Mouse (Mus musculus): ENCODE measurements at regions not wholly inside any gene's neighbourhood (a gene's known extent, or its start where the extent isn't known, plus 50 kb on each side); places are given as distances from the start of the nearest gene placed in this dataset.

DNA sequence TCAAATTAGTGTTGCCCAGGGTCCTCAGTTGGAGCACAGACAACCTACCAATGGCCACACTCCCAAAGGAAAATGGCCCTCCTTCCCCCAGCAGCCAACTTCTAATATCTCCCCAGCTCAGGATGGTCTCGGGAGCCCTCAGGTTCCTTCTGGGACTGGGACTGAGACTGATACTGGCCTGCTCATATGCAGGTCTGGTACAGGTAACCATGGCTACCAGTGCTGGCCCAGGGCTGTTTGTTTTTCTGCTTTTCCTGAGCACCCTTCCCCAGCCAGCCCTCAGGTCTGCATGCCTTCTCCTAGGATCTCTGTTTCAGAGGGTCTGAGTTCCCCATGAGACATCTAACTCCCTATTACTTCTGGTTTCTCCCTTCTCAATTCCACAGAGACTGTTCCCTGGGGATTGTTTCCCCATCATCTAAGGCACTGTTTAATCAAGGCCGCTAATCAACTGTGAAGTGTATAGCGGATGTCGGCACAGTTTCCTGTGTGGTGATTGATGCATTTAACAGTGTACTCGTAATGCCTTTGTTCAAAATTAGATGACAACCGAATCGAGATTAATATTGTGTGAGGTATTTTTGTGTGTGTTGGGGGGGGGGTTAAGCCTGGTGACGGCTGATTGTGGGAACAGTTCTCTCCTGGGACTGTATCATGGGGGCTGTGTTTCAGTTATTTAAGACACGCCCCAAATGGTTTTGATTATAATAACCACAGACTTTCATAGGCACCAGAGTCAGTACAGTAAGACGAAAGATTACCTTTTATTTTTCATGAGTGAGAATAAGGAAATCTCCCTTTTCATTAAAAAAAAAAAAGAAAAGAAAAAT lies 120.8 kb upstream of the Lmcd1 start:
- Histone ChIP-seq H3K4me1 (no peaks in the 10 kb centered on the region), H3K27me3 (no peaks in the 10 kb centered on the region), H3K4me3 (replicated peaks) (no peak overlapping the region), H3K27ac (replicated peaks) (no peak overlapping the region), H3K9me3 (replicated peaks) (no peaks in the 10 kb centered on the region), H3K36me3 (no peaks in the 10 kb centered on the region), H3K9ac (no peak overlapping the region), H3K4me2 (replicated peaks) (no peak overlapping the region)
- ATAC-seq (ENCODE audit: insufficient number of reproducible peaks, low FRiP score, low TSS enrichment, low read depth) = no peak
- WGBS = 40% methylated on average over 10 of the region's 10 CpGs

DNA sequence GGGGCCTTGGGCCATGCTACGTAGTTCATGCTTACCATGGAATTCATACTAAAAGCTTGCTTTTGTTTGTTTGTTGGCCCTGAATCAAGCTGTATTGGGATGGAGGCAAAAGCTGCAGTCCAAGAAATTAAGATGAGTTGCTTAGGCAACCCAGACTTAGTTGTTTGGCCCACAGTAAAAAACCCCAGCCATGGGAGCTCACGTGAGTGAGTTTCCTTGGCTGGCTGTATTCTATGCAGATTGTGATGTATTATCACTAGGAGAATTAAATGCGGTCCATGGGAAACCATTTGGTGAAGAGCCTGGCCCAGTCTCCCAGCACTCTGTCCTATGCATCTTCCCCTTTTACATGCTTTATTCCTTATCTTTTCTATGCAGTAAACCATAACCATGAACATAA lies 106.1 kb upstream of the Lmcd1 start:
- no peaks in the 10 kb centered on the region for H3K27me3 ChIP-seq
- no peak overlapping the region for H3K4me3 ChIP-seq (replicated peaks)
- no peak overlapping the region for H3K4me2 ChIP-seq (replicated peaks)
- no peak overlapping the region for H3K27ac ChIP-seq (replicated peaks)
- ATAC-seq (ENCODE audit: insufficient number of reproducible peaks, low FRiP score, low TSS enrichment, low read depth) = no peak
- no peak overlapping the region for H3K9ac ChIP-seq
- no peaks in the 10 kb centered on the region for H3K4me1 ChIP-seq
- 72% methylated on average over 3 of the region's 3 CpGs for WGBS
- no peaks in the 10 kb centered on the region for H3K36me3 ChIP-seq
- no peaks in the 10 kb centered on the region for H3K9me3 ChIP-seq (replicated peaks)

- ATAC-seq (ENCODE audit: insufficient number of reproducible peaks, low FRiP score, low TSS enrichment, low read depth) = no peak
- Histone ChIP-seq H3K4me2 (replicated peaks) (no peak overlapping the region), H3K27me3 (no peaks in the 10 kb centered on the region), H3K9ac (no peak overlapping the region), H3K9me3 (replicated peaks) (no peaks in the 10 kb centered on the region), H3K27ac (replicated peaks) (no peak overlapping the region), H3K4me1 (no peaks in the 10 kb centered on the region), H3K36me3 (no peaks in the 10 kb centered on the region), H3K4me3 (replicated peaks) (no peak overlapping the region)
- 45% methylated on average over 2 of the region's 2 CpGs for WGBS
Observed at GRCm38 (mm10) chr6:112176344-112176743, 97.2 kb upstream of the Lmcd1 start.

DNA sequence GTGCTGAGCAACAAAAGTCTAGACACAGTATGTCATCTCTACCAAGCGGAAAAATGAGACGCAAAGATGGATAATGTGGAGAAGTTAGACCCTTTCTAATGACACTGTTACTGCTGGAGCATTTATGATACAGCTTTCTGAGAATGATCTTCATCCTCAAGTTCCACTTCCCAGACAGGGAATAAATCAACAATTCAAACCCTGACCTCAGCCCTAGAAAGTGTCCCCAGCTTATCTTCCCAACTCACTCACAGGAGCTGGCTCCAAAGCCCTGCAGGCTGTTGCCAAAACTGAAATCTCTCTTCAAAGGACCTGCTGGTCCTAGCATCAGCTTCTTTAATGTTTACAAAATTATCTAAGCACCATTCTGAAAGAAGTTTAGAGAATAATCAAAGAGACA lies 85.9 kb upstream of the Lmcd1 start:
- no peak overlapping the region for H3K4me3 ChIP-seq (replicated peaks)
- no peaks in the 10 kb centered on the region for H3K9me3 ChIP-seq (replicated peaks)
- WGBS = 96% methylated on average over 2 of the region's 2 CpGs
- no peak overlapping the region for H3K4me2 ChIP-seq (replicated peaks)
- H3K9ac ChIP-seq = no peak overlapping the region
- H3K4me1 ChIP-seq = no peaks in the 10 kb centered on the region
- no peak overlapping the region for H3K27ac ChIP-seq (replicated peaks)
- no peaks in the 10 kb centered on the region for H3K27me3 ChIP-seq
- ATAC-seq (ENCODE audit: insufficient number of reproducible peaks, low FRiP score, low TSS enrichment, low read depth) = no peak
- no peaks in the 10 kb centered on the region for H3K36me3 ChIP-seq

GRCm38 (mm10) chr6:112191032-112191431 lies 82.5 kb upstream of the Lmcd1 start:
- Histone ChIP-seq H3K36me3 (no peaks in the 10 kb centered on the region), H3K4me2 (replicated peaks) (no peak overlapping the region), H3K4me3 (replicated peaks) (no peak overlapping the region), H3K27me3 (no peaks in the 10 kb centered on the region), H3K27ac (replicated peaks) (no peak overlapping the region), H3K9ac (no peak overlapping the region), H3K9me3 (replicated peaks) (no peaks in the 10 kb centered on the region), H3K4me1 (no peaks in the 10 kb centered on the region)
- no peak for ATAC-seq (ENCODE audit: insufficient number of reproducible peaks, low FRiP score, low TSS enrichment, low read depth)
- 44% methylated on average over 6 of the region's 6 CpGs for WGBS

DNA sequence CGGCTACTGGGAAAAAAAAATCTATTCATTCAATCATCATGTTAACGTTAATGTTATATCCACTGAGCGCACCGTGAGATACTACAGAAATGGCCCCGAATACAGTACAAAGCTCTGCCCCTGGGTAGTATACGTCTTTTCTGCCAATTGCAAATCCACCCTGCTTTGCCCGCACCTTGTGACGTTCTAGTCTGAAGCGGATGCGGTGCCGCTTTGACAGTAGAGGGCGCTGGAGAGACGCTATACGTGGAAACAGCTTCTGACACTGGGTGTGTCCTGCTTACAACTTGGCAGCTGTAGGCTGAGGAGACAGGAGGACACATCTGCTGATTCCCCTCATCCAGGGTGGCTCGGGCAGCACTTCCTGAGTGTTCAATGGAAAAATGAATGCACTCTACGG lies 76.1 kb upstream of the Lmcd1 start:
- Histone ChIP-seq H3K9ac (no peak overlapping the region), H3K36me3 (no peaks in the 10 kb centered on the region), H3K27me3 (no peaks in the 10 kb centered on the region), H3K27ac (replicated peaks) (no peak overlapping the region), H3K4me1 (no peaks in the 10 kb centered on the region), H3K9me3 (replicated peaks) (no peaks in the 10 kb centered on the region), H3K4me3 (replicated peaks) (peak overlapping the region; percentile 21), H3K4me2 (replicated peaks) (peak overlapping the region; percentile 49)
- peak; percentile 63 for ATAC-seq (ENCODE audit: insufficient number of reproducible peaks, low FRiP score, low TSS enrichment, low read depth)
- 9% methylated on average over 16 of the region's 16 CpGs for WGBS

- Histone ChIP-seq H3K9me3 (replicated peaks) (no peaks in the 10 kb centered on the region), H3K4me1 (no peaks in the 10 kb centered on the region), H3K36me3 (no peaks in the 10 kb centered on the region), H3K27me3 (no peaks in the 10 kb centered on the region), H3K4me2 (replicated peaks) (no peak overlapping the region), H3K9ac (no peak overlapping the region), H3K27ac (replicated peaks) (no peak overlapping the region), H3K4me3 (replicated peaks) (no peak overlapping the region)
- WGBS = 62% methylated on average over 4 of the region's 4 CpGs
- ATAC-seq (ENCODE audit: insufficient number of reproducible peaks, low FRiP score, low TSS enrichment, low read depth) = no peak
Observed at GRCm38 (mm10) chr6:112199241-112199640, 74.3 kb upstream of the Lmcd1 start.

DNA sequence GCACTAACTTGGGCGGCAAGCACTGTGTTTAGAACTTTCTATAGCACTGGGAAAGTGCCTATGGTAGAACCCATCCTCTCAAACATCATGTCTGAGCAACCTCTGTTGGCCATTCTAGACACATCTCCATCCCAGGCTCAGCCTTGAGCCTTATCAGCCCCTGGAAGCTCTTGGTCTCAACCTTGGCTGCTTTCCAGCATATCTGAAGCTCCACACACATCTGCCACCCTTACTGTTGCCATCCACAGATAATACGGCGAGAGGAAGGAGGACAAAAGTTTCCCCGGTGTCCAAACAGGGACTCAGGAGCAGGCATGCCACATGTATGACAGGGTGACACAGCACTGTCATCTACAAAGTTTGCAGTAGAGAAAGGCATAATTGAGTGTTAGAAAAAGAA lies 71.4 kb upstream of the Lmcd1 start:
- 78% methylated on average over 4 of the region's 4 CpGs for WGBS
- Histone ChIP-seq H3K9me3 (replicated peaks) (no peaks in the 10 kb centered on the region), H3K4me2 (replicated peaks) (no peak overlapping the region), H3K4me1 (no peaks in the 10 kb centered on the region), H3K36me3 (no peaks in the 10 kb centered on the region), H3K4me3 (replicated peaks) (no peak overlapping the region), H3K9ac (no peak overlapping the region), H3K27ac (replicated peaks) (no peak overlapping the region), H3K27me3 (no peaks in the 10 kb centered on the region)
- ATAC-seq (ENCODE audit: insufficient number of reproducible peaks, low FRiP score, low TSS enrichment, low read depth) = no peak

DNA sequence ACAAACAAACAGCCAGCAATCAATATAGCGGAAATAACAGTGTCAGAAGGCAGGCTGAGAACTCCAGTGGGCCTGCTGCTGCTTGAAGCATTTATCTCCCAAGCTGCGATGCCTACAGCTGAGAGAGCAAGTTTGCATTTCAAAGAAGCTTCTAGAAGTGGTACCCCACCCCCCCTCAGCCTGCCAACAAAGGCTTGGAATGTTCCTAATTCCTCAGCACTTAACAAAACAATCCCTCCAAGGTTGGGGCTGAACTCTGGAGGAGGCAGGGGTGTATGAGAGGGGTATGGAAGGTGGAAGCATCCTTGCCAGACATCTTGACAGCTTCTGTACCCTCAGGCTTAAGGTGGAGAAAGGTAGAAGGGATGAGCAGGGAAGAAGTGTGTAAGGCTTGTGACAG lies 70.2 kb upstream of the Lmcd1 start:
- no peak for ATAC-seq (ENCODE audit: insufficient number of reproducible peaks, low FRiP score, low TSS enrichment, low read depth)
- Histone ChIP-seq H3K9me3 (replicated peaks) (no peaks in the 10 kb centered on the region), H3K27me3 (no peaks in the 10 kb centered on the region), H3K4me1 (no peaks in the 10 kb centered on the region), H3K27ac (replicated peaks) (no peak overlapping the region), H3K36me3 (no peaks in the 10 kb centered on the region), H3K9ac (no peak overlapping the region), H3K4me2 (replicated peaks) (no peak overlapping the region), H3K4me3 (replicated peaks) (no peak overlapping the region)
- WGBS = 23% methylated on average over 2 of the region's 2 CpGs

GRCm38 (mm10) chr6:112204956-112205355 lies 68.6 kb upstream of the Lmcd1 start:
- 57% methylated on average over 2 of the region's 2 CpGs for WGBS
- ATAC-seq (ENCODE audit: insufficient number of reproducible peaks, low FRiP score, low TSS enrichment, low read depth) = no peak
- no peaks in the 10 kb centered on the region for H3K36me3 ChIP-seq
- H3K4me1 ChIP-seq = peaks cover 1% of the 10 kb centered on the region
- no peak overlapping the region for H3K9ac ChIP-seq
- H3K27me3 ChIP-seq = no peaks in the 10 kb centered on the region
- no peak overlapping the region for H3K4me2 ChIP-seq (replicated peaks)
- H3K9me3 ChIP-seq (replicated peaks) = no peaks in the 10 kb centered on the region
- no peak overlapping the region for H3K4me3 ChIP-seq (replicated peaks)
- H3K27ac ChIP-seq (replicated peaks) = no peak overlapping the region

DNA sequence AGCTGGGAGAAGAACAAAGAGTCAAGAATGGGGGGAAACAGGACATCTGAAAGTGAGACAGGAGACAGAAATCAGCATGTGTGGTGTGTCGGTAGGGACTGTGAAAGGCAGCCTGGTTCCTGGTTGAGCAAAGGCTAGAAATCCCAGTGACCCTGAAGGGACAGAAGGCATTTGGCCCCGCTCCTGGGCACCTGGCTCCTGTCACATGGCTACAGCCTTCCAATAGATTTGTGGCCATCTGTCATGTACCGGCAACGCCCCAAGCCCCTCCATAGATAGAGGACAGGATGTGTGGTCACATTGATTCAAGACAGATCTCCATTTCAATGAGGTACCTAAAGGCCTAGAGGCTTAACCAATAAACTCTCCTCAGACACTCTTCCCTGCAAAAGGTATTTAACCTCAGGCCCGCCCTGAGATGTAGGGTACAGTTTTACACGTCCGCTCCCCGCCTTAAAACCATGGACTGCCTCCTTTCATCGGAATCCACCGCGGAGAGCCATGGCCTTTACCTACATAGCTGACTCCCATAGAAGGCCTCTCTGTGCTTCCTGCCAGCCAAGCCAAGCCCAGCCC lies 68.0 kb upstream of the Lmcd1 start:
- no peaks in the 10 kb centered on the region for H3K27me3 ChIP-seq
- ATAC-seq (ENCODE audit: insufficient number of reproducible peaks, low FRiP score, low TSS enrichment, low read depth) = no peak

DNA sequence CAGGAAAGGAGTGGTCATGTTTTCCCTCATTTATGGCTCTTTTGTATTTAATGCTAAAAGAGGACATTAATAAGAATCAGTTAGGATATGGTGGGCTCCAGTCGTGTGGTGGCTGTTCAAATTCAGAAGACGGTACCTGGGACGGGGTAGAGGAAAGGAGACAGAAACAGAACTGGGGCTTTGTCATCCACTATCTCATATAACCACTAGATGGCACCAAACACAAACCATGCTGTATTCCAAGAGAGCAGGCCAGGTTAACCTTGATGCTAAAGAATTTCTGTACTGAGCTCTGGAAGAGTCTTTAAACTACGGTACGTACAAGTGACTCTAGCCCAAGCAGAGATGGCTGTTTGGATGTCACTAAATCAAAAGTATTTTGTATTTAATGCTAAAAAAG lies 66.3 kb upstream of the Lmcd1 start:
- no peaks in the 10 kb centered on the region for H3K36me3 ChIP-seq
- WGBS = 17% methylated on average over 5 of the region's 5 CpGs
- no peak overlapping the region for H3K27ac ChIP-seq (replicated peaks)
- no peak; the same call in 1 of the 2 replicates for ATAC-seq (ENCODE audit: insufficient number of reproducible peaks, low FRiP score, low TSS enrichment, low read depth)
- no peak overlapping the region for H3K9ac ChIP-seq
- H3K4me2 ChIP-seq (replicated peaks) = no peak overlapping the region
- no peaks in the 10 kb centered on the region for H3K27me3 ChIP-seq
- no peaks in the 10 kb centered on the region for H3K9me3 ChIP-seq (replicated peaks)
- H3K4me3 ChIP-seq (replicated peaks) = no peak overlapping the region
- peaks cover 11% of the 10 kb centered on the region for H3K4me1 ChIP-seq

More for the DNA sequence above, 68.0 kb upstream of the Lmcd1 start:
- H3K4me2 ChIP-seq (replicated peaks) = no peak overlapping the region
- H3K9me3 ChIP-seq (replicated peaks) = no peaks in the 10 kb centered on the region
- no peak overlapping the region for H3K4me3 ChIP-seq (replicated peaks)
- H3K4me1 ChIP-seq = peaks cover 7% of the 10 kb centered on the region
- no peak overlapping the region for H3K9ac ChIP-seq
- H3K36me3 ChIP-seq = no peaks in the 10 kb centered on the region
- 87% methylated on average over 11 of the region's 11 CpGs for WGBS
- H3K27ac ChIP-seq (replicated peaks) = no peak overlapping the region
